Mouse (Mus musculus): ENCODE data around the gene Ush1c.

DNA sequence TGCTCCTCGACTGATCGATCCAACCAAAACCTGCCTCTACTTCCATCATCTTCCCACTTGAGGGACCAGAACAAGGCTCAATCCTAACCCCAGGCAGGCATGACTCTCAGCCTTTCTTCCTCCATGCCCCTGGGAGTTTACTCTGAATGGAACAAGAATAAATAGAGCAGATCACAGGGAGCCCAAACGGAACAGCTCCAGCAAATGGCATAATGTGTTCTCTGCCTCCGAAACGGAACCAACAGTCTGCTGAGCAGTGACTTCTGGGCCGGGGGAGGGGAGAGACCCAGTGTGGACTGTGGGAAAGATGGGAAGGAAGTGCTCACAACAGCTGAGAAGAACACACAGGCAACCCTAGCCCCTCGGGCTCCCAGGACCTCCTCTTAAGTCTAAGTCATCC, 80.6 kb downstream of the Ush1c start:
- TF ChIP-seq POLR2A (IDR thresholded peaks at IDR 0.05; ENCODE audit: low read depth, low read length) (no peak), CTCF (IDR thresholded peaks at IDR 0.05; ENCODE audit: extremely low read depth, insufficient read depth, insufficient read length, insufficient replicate concordance) (no peak)
